Mouse (Mus musculus): ENCODE results near the gene Gm13693. TPM values are rescaled to one million over a fixed set of nuclear protein-coding genes. Genes with fewer than 3 reads are reported as not detected.
"Not testable (repeated sequence)": the region's sequence is repeated elsewhere in the genome, so short reads cannot be mapped to it uniquely, and the experiment has no call there.

Gene Gm13693
- polyA plus RNA-seq, 1 experiment: not detected

GRCm38 (mm10) chr2:83978633-83979032 lies 17.3 kb downstream of the Gm13693 start, which contains the start of gene Gm13694:
Gene Gm13694, plus strand, starts transcription at chr2:83978933.
- not testable (repeated sequence) for H3K36me3 ChIP-seq (ENCODE audit: control insufficient read depth, insufficient read depth); H3K27me3 ChIP-seq (ENCODE audit: control insufficient read depth, insufficient read depth, insufficient read length); H3K4me2 ChIP-seq (ENCODE audit: low read depth); H3K79me2 ChIP-seq (ENCODE audit: control insufficient read depth, insufficient read depth); H3K4me3 ChIP-seq; H3ac ChIP-seq (ENCODE audit: control insufficient read depth, insufficient read length)

- not testable (repeated sequence) for H3K79me2 ChIP-seq (ENCODE audit: control insufficient read depth, insufficient read depth); H3ac ChIP-seq (ENCODE audit: control insufficient read depth, insufficient read length); H3K4me2 ChIP-seq (ENCODE audit: low read depth); H3K4me3 ChIP-seq; H3K27me3 ChIP-seq (ENCODE audit: control insufficient read depth, insufficient read depth, insufficient read length); H3K36me3 ChIP-seq (ENCODE audit: control insufficient read depth, insufficient read depth)
Measured at GRCm38 (mm10) chr2:83984443-83984842, 23.1 kb downstream of the Gm13693 start, which contains the start of gene Gm13697. Gene Gm13697, plus strand, starts transcription at chr2:83984743.

GRCm38 (mm10) chr2:83990253-83990652 lies 28.9 kb downstream of the Gm13693 start, which contains the start of gene Gm13691:
Gene Gm13691, plus strand, starts transcription at chr2:83990553.
- not testable (repeated sequence) for H3K79me2 ChIP-seq (ENCODE audit: control insufficient read depth, insufficient read depth); H3ac ChIP-seq (ENCODE audit: control insufficient read depth, insufficient read length); H3K27me3 ChIP-seq (ENCODE audit: control insufficient read depth, insufficient read depth, insufficient read length); H3K36me3 ChIP-seq (ENCODE audit: control insufficient read depth, insufficient read depth); H3K4me2 ChIP-seq (ENCODE audit: low read depth); H3K4me3 ChIP-seq

GRCm38 (mm10) chr2:83993639-83994255 lies 32.4 kb downstream of the Gm13693 start:
- not testable (repeated sequence) for H3K27me3 ChIP-seq (ENCODE audit: control insufficient read depth, insufficient read depth, insufficient read length); H3ac ChIP-seq (ENCODE audit: control insufficient read depth, insufficient read length); H3K4me3 ChIP-seq; H3K79me2 ChIP-seq (ENCODE audit: control insufficient read depth, insufficient read depth); H3K36me3 ChIP-seq (ENCODE audit: control insufficient read depth, insufficient read depth)
- H3K4me2 ChIP-seq (ENCODE audit: low read depth): peak overlapping the region; percentile 68

GRCm38 (mm10) chr2:83994526-83994925 lies 33.2 kb downstream of the Gm13693 start:
- H3ac ChIP-seq (ENCODE audit: control insufficient read depth, insufficient read length); H3K27me3 ChIP-seq (ENCODE audit: control insufficient read depth, insufficient read depth, insufficient read length); H3K4me3 ChIP-seq; H3K4me2 ChIP-seq (ENCODE audit: low read depth); H3K79me2 ChIP-seq (ENCODE audit: control insufficient read depth, insufficient read depth); H3K36me3 ChIP-seq (ENCODE audit: control insufficient read depth, insufficient read depth): not testable (repeated sequence)

GRCm38 (mm10) chr2:84008913-84009312 lies 47.6 kb downstream of the Gm13693 start:
- no peaks in the 10 kb centered on the region for H3K36me3 ChIP-seq (ENCODE audit: control insufficient read depth, insufficient read depth)
- TF ChIP-seq TCF3 (IDR thresholded peaks at IDR 0.05; ENCODE audit: insufficient read length, low read depth) (no peak), MYOG (IDR thresholded peaks at IDR 0.05; ENCODE audit: control insufficient read depth in 1 of 3, insufficient read depth in 1 of 3, insufficient read length in 2 of 3, low read depth in 2 of 3) (no peak), MYOD1 (IDR thresholded peaks at IDR 0.05; ENCODE audit: control insufficient read depth in 1 of 3, insufficient read length in 2 of 3, low read depth in 2 of 3) (no peak), REST (IDR thresholded peaks at IDR 0.05; ENCODE audit: insufficient read depth, insufficient read length) (no peak), E2F4 (IDR thresholded peaks at IDR 0.05; ENCODE audit: insufficient read depth) (no peak), USF1 (IDR thresholded peaks at IDR 0.05; ENCODE audit: low read depth) (no peak), CEBPB (IDR thresholded peaks at IDR 0.05; ENCODE audit: insufficient read depth, poor library complexity, severe bottlenecking) (no peak), MAX (IDR thresholded peaks at IDR 0.05; ENCODE audit: low read depth) (no peak), POLR2A (IDR thresholded peaks at IDR 0.05; ENCODE audit: insufficient read length, low read depth) (no peak), POLR2AphosphoS2 (IDR thresholded peaks at IDR 0.05; ENCODE audit: insufficient read length, low read depth) (no peak), SRF (IDR thresholded peaks at IDR 0.05; ENCODE audit: control insufficient read depth, insufficient read length, low read depth) (no peak)
- H3K79me2 ChIP-seq (ENCODE audit: control insufficient read depth, insufficient read depth): no peaks in the 10 kb centered on the region
- no peaks in the 10 kb centered on the region for H3K27me3 ChIP-seq (ENCODE audit: control insufficient read depth, insufficient read depth, insufficient read length)
- H3ac ChIP-seq (ENCODE audit: control insufficient read depth, insufficient read length): no peak overlapping the region
- no peak overlapping the region for H3K4me3 ChIP-seq
- H3K4me2 ChIP-seq (ENCODE audit: low read depth): no peak overlapping the region

- H3K27me3 ChIP-seq (ENCODE audit: control insufficient read depth, insufficient read depth, insufficient read length): no peaks in the 10 kb centered on the region
- no peaks in the 10 kb centered on the region for H3K79me2 ChIP-seq (ENCODE audit: control insufficient read depth, insufficient read depth)
- H3K4me2 ChIP-seq (ENCODE audit: low read depth): no peak overlapping the region
- no peaks in the 10 kb centered on the region for H3K36me3 ChIP-seq (ENCODE audit: control insufficient read depth, insufficient read depth)
- no peak overlapping the region for H3K4me3 ChIP-seq
- TF ChIP-seq MYOD1 (IDR thresholded peaks at IDR 0.05; ENCODE audit: control insufficient read depth in 1 of 3, insufficient read length in 2 of 3, low read depth in 2 of 3): no peak
- TF ChIP-seq REST (IDR thresholded peaks at IDR 0.05; ENCODE audit: insufficient read depth, insufficient read length): no peak
- TF ChIP-seq TCF12 (IDR thresholded peaks at IDR 0.05; ENCODE audit: insufficient read depth, poor library complexity, severe bottlenecking): no peak
- no peak for TF ChIP-seq USF1 (IDR thresholded peaks at IDR 0.05; ENCODE audit: low read depth)
- no peak for TF ChIP-seq CEBPB (IDR thresholded peaks at IDR 0.05; ENCODE audit: insufficient read depth, poor library complexity, severe bottlenecking)
- no peak for TF ChIP-seq E2F4 (IDR thresholded peaks at IDR 0.05; ENCODE audit: insufficient read depth)
- no peak for TF ChIP-seq SRF (IDR thresholded peaks at IDR 0.05; ENCODE audit: control insufficient read depth, insufficient read length, low read depth)
- no peak for TF ChIP-seq POLR2A (IDR thresholded peaks at IDR 0.05; ENCODE audit: insufficient read length, low read depth)
- no peak for TF ChIP-seq POLR2AphosphoS2 (IDR thresholded peaks at IDR 0.05; ENCODE audit: insufficient read length, low read depth)
- TF ChIP-seq MYOG (IDR thresholded peaks at IDR 0.05; ENCODE audit: control insufficient read depth in 1 of 3, insufficient read depth in 1 of 3, insufficient read length in 2 of 3, low read depth in 2 of 3): no peak
- H3ac ChIP-seq (ENCODE audit: control insufficient read depth, insufficient read length): no peak overlapping the region
Measured at GRCm38 (mm10) chr2:84009818-84010217, 48.5 kb downstream of the Gm13693 start.
